Mouse (Mus musculus) small intestine, adult 10 weeks (tissue): ENCODE results near the gene Tagap1. TPM values are rescaled to one million over a fixed set of nuclear protein-coding genes. Genes with fewer than 3 reads are reported as not detected.

Experiments used
- polyA plus RNA-seq: library from polyadenylated mRNA; stranded (reverse); fragments of 350-450 nt; fragmentation: Illumina TruSeq; extraction: RNeasy Lipid Tissue Mini Kit (QIAGEN cat#74804); gene quantifications from one replicate; pipeline ENCODE4 v1.2.3, GENCODE M21; 2014; ENCODE audit warnings: low replicate concordance

The Tagap1 gene
- polyA plus RNA-seq, result 7.7 TPM

GRCm38 (mm10) chr17:6960776-6961175 is at the start of gene Tagap1:
Gene Tagap1 (minus strand): TSS chr17:6961156.

GRCm38 (mm10) chr17:6978287-6979248 is 17.6 kb upstream of the Tagap1 start, which contains the start of gene Gm49721:
Gene Gm49721 (plus strand): TSS chr17:6978904.

DNA sequence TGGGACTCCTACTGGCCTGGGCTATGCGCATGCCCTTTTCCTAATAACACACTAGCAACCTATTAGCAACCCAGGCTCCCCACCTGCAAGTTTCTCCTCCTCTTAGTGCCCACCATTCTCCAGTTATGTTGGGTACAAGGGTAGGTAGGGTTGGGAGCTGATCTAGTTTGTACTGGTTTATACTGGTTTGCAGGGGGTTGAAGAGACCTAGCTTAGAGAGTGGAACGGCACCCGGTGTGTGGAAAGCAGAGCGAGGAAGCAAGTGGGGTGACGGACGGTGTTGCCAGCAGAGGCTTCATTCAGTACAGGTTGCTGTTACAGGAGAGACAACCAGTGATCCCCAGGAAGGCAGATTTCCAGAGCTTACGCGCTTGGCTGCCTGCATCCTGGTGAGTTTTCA is 9.4 kb upstream of the Tagap1 start, which contains the start of gene Rnaset2b:
TSS of gene Rnaset2b (plus strand) at position 301 of the 400 bp plus-strand sequence.

DNA sequence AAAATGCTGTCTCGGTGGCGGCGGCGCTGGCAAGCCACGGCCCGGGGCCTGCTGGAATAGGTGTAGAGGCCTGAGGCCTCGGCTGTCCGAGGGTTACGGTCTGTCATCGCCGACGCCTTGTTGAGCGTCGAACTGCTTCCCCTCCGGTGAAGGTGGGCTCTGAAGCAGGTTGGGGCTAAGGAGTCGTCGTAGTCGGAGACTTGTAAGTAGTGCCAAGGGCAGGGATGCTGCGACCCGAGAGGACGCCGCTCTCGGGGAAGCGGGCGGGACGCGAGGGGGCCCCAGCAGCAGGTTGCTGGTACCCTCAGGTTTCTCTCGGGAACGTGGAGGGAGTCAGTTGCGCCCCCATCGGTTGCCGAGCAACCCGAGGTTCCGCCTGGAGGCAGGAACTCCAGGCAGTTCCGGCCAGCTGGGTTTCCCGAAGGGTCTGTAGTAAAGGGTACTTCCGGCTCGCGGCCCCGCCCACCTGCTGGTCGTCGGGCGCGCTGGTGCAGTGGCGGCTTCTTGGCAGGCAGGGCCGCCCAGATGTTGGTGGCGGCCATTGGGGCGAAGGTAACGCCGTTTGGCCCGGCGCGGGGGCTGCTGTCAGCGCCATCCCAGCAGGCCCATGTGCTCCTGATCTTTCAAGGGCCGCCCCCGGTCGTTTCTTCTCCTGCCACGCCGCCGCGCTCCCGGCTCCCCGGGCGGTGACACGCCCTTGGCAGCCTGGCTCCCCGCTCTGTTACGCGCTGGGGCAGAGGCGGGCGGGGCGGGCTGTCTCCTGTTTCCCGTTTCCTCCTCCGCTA is 12.8 kb downstream of the Tagap1 start, which contains the start of gene Rsph3b:
TSS of gene Rsph3b (minus strand) at position 699 of the 785 bp plus-strand sequence.

Other genes with a start within 250 kb of the Tagap1 start
- 345 TPM for gene Ezr, start 178.4 kb downstream of the Tagap1 start, polyA plus RNA-seq
- gene Rsph3b, start 12.5 kb downstream of the Tagap1 start, polyA plus RNA-seq, result 35.3 TPM
- 210 TPM for gene Rnaset2b, start 9.5 kb upstream of the Tagap1 start, polyA plus RNA-seq
- not detected for gene Gm49721, start 17.7 kb upstream of the Tagap1 start, polyA plus RNA-seq
- not detected for gene Gm1604a, start 64.4 kb upstream of the Tagap1 start, polyA plus RNA-seq
- gene Rps6ka2, start 209.0 kb upstream of the Tagap1 start, polyA plus RNA-seq, result 0.30 TPM